Mouse (Mus musculus) left cerebral cortex, adult 2 months (tissue): ENCODE results near the gene Tmem229b. TPM values are rescaled to one million over a fixed set of nuclear protein-coding genes. Genes with fewer than 3 reads are reported as not detected.

Source experiments
- DNase-seq, 2 experiments: peaks; one replicate each; pipeline ENCODE4 v3.0.0; 2021 to 2022; ENCODE audit warnings: low spot score in 2 of 2, mixed read lengths in 1 of 2; ENCODE audit errors: extremely low spot score in 1 of 2
- H3K27ac ChIP-seq: fragments of 200-600 bp; 2 replicates; pipeline ENCODE4 v1.8.1; 2022
- H3K4me3 ChIP-seq: fragments of 200-600 bp; 2 replicates; pipeline ENCODE4 v1.8.1; 2022
- CTCF ChIP-seq: fragments of 200-600 bp; IDR thresholded peaks from 2 replicates; pipeline ENCODE4 v1.8.1; 2022; ENCODE audit warnings: antibody characterized with exemption, mild to moderate bottlenecking, moderate library complexity
- intact Hi-C: fragments of 180-260 bp; cut with DNase I; formaldehyde crosslinking; loops from one replicate; pipeline ENCODE4 v1.15.1; 2025
- long read RNA-seq, 2 experiments: library from polyadenylated mRNA; stranded (forward); transcript quantifications; one replicate each; pipeline ENCODE4 v2.0.0; 2021; ENCODE audit warnings: borderline mapping rate in 2 of 2
- total RNA-seq, 2 experiments: library from RNA; stranded (reverse); gene quantifications; 2 replicates each; pipeline ENCODE4 v1.2.3; 2021

Gene Tmem229b
- total RNA-seq, result 10 to 100 TPM; 24.7 to 33.1 TPM
- long read RNA-seq, experiment 1, transcript Tmem229b-201 (3 exons, 3,860 nt), result major isoform, 6 of 29 reads
- long read RNA-seq, experiment 1, partial matches to known transcripts, result 13 of 29 reads
- long read RNA-seq, experiment 1, other reads (novel, unspliced or antisense), result 8 of 29 reads
- long read RNA-seq, experiment 2, partial matches to known transcripts, result 0 of 13 reads
- long read RNA-seq, experiment 2, other reads (novel, unspliced or antisense), result 7 of 13 reads

DNA sequence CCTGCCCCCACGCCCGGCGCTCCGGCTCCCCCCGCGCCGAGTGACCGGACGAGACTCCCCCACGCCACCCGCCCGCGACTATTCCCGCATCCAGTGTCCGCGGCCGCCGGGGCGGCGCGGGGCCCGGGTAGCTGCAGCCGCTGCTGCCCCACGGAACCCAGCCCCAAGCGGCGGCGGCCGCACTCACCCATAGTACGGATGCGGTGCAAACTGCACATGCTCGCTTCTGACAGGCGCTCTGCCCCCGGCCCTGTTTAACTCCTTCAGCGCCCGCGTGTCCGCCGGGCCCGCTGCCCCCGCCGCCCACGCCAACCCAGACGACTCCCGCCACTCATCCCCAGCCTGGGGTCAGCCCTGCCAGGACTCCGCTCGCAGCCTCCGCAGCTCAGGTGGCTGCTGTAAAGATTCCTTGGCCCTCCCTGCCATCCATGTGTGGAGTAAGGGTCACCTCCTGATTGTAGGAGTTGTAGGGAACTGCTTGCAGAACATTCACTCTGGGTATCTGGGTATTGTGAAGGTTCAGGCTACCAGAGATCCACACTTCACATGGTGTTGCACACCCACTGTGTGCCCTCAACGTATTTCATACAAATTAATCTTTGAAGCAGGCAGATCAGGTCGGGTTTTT is at the start of gene Tmem229b:
Tmem229b (minus strand) TSS at position 502 of the 628 bp plus-strand sequence.
- Histone ChIP-seq H3K4me3 (peak within 1 kb of the TSS; percentile 96), H3K27ac (peak within 1 kb of the TSS; percentile 93)
- TF ChIP-seq CTCF, result no peak; the same call in none of the 2 replicates
- intact Hi-C loops, result loop anchor here (2.0 to 5.0 kb wide), 2 partner anchors 80 to 84 kb away; partner anchors contain the start of gene Pigh
- DNase-seq, result peak; percentile 63 to 65

DNA sequence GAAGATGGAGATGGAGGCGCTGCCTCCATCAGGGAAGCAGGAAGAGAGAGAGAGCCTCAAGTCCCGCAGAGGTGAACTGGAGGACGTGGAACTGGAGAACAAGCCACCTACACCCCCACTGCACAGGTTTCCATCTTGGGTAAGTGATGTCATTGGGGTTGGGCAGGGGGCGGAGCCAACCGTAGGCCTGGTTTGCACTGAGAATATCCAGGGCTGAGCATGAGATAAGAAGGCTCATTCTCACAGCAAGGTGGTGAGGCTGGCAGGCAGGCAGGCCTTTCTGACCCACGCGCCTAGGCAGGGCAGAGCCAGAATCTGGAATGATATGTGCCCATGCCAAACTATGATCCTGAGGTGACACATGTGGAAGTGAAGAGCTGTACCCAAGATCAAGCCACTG is 47.8 kb upstream of the Tmem229b start:
- intact Hi-C loops, result no loop called here
- H3K27ac ChIP-seq, result no peak overlapping the region
- no peak for TF ChIP-seq CTCF
- H3K4me3 ChIP-seq, result no peak overlapping the region
- DNase-seq, result no peak

DNA sequence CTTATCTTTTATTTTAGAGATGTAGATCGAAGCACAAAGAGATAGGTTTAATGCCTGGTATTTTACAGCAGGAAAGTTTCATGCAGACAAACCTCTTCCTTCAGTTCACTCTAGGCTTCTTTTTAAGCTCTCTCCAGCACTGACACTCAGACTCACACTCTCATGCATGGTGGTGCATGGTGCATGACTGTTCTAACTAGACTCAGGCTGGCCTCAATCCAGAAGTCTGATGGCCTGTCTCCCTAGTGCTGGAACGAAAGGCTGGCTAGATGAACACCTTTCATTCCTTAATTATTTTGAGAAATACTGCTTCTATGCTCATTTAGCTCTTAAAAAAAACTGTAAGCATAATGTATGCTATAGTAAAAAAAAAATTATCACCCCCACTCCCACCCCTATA is 44.6 kb upstream of the Tmem229b start:
- DNase-seq, result no peak
- TF ChIP-seq CTCF, result no peak
- Histone ChIP-seq H3K4me3 (no peak overlapping the region), H3K27ac (no peak overlapping the region)
- intact Hi-C loops, result no loop called here

DNA sequence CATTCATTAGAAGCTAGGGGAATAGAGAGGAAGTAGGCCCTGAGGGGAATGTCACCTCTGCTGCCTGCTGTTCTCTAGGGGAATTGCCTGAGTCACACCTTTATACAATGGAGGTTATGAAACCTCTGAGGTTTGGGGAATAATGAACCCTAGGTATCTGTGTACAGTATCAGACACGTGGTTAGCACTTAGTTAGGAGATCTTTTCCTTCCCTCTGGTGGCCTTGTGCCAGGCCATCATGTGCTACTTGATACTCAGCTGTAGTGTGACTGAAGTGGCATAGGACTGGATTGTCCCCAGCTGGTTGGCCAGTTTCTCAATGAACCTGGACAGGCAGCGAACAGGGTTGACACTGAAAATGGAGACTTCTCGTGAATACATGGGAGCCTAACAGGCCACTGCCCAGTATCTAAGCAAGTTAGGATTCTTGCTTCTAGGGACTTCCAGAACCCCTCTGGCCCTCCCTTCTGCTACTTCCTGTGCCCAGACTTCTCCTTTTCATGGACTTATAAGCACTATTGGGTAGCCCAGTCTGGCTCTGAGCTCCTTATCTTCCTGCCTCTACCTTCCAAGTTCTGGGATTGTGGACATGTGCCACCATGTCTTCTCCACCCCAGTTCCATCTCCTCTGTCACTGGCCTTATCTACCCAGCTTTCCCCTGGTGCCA is 43.3 kb upstream of the Tmem229b start:
- no peak overlapping the region for H3K27ac ChIP-seq
- H3K4me3 ChIP-seq, result no peak overlapping the region
- intact Hi-C loops, result no loop called here
- no peak for TF ChIP-seq CTCF
- no peak for DNase-seq

DNA sequence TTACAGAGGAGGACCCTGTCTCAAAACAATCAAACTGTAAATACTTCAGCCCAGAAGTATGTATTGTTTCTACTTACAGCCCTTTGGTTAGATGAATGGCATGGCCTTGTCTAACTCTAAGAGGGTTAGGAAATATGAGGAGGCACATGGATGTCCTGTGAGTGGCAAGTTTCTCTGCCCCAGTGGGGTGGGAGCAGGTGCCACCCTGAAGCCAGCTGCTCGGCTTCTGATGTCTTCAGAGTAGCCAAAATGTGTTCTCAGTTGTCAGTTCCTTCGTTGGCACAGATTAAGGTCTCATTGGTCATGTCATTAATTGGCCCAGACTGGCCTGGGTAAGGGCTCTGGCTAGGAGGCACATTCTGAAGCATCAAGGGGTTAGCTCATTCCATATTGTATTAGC is 42.4 kb upstream of the Tmem229b start:
- no peak for DNase-seq
- Histone ChIP-seq H3K27ac (no peak overlapping the region), H3K4me3 (no peak overlapping the region)
- TF ChIP-seq CTCF, result no peak
- intact Hi-C loops, result no loop called here

DNA sequence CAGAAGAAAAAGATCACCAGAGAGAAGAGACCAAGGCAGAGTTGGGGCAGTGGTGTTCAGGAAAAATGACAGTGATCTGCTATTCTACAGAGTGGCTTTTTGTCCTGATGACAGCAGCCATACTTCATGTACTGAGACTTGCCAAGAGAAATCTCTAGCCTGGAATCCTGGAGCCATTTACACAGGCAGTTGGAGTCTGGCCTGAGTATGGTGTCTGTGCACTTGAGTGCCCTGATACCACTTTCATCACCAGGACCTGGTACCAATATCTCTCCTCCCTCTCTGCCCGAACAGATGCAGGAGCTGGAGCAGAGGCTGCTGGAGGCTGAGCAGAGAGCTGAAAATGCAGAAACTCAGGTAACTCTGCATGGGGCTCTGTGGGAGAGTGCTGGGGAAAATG is 41.5 kb upstream of the Tmem229b start:
- TF ChIP-seq CTCF, result no peak
- intact Hi-C loops, result no loop called here
- Histone ChIP-seq H3K27ac (no peak overlapping the region), H3K4me3 (no peak overlapping the region)
- DNase-seq, result no peak

DNA sequence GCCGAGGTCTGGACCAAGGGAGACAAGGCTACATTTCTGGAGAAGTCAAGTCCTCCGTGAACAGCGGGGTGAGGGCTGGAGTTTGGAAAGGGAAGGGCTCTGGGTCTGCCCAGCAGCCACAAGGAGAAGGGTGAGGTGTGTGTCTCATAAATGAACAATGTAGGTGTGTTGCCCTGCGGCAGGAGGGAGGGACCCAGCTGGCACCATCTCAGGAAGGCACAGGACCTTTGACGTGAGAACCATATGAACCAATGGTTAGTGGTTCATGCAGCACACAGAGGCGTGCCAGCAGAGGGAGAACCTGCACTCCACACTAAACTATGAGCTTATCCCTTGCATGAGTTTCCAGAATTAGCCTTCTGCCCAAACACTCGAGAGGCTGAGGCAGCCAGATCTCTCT is 39.8 kb upstream of the Tmem229b start:
- intact Hi-C loops, result no loop called here
- DNase-seq, result no peak
- no peak for TF ChIP-seq CTCF
- Histone ChIP-seq H3K27ac (no peak overlapping the region), H3K4me3 (no peak overlapping the region)

DNA sequence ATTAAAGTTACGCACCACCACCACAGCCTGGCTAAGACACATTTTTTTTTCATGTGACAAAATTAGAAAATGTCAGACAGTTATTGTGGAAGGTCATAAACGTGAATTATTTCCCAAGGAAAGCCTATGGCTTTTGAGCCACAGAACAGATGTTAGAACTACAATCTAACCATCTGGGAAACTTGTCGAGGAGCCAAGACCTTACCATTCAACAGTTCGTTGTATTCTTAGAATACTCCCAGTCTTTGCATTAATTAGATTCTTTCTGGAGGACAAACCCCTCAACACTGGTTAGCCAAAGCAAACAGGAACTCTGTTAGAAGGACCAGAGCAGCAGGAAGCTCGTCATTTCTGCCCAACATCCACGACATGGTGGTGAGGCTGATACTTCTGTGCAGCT is 38.7 kb upstream of the Tmem229b start:
- DNase-seq, result no peak
- Histone ChIP-seq H3K4me3 (no peak overlapping the region), H3K27ac (no peak overlapping the region)
- intact Hi-C loops, result no loop called here
- no peak for TF ChIP-seq CTCF

DNA sequence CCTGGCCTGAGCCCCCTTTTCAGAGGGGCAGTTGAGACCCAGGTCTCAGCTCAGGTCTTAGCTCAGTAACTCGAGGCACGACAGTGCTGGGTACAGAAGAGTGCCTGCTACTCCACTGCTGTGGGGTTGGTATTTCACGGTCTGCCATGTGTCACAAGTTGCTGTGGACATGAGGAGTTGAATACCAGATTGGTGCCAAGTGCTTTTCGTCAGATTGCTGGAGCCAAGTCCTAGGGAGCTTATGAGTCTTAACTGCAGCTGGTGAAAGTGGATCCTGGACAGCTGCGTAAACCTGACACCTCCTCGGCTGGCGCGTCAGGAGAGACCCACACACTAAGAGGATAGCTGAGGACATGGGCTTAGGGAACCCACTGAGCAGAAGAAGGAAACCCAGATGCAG is 37.2 kb upstream of the Tmem229b start:
- no peak overlapping the region for H3K4me3 ChIP-seq
- H3K27ac ChIP-seq, result no peak overlapping the region
- intact Hi-C loops, result no loop called here
- TF ChIP-seq CTCF, result no peak
- no peak for DNase-seq

DNA sequence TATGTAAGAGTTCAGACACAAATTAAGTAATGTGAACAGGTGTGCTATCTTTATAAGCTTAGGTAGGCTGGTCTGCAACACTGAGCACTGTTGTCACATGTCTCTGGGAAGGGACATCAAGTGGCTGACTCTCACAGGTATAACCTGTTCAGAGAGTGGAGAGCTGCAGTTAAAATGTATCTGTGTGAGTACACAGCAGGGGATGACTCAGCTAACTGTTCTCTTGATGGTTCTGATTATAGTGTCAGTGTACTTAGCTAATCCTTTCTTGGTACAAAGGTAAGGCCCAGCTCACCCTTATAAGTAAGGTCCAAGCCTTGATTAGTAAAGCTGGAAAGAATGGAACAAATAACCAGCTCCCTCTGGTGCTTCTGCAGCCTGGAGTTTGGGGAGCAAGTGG is 34.0 kb upstream of the Tmem229b start:
- no peak for DNase-seq
- intact Hi-C loops, result no loop called here
- TF ChIP-seq CTCF, result no peak
- H3K27ac ChIP-seq, result no peak overlapping the region
- no peak overlapping the region for H3K4me3 ChIP-seq

DNA sequence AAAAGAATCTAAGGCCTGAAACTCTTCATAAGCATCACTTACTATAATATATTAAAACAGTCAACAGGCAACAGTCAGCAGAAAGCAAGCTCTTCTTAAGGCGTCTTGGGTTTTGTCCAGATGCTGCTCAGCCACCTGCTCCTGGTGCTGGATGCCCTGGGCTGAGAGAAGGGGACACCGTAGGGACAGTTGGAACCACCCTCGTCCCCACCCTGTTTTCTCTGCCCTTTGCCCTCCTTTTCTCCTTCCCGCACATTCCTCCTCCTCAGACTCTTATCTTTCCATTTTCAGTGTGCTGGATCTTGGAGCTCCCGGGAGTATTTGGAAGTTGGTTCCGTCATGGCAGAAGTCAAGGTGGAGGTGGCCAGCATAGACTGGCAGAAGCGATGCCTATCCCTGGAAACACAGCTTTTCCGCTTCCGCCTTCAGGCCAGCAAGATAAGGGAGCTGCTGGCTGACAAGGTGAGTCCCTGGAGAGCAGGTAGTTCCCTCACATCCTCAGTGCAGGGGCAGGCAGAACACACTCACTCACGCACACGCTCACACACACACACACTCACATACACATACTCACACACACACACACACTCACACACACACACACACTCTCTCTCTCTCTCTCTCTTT is 32.9 kb upstream of the Tmem229b start:
- intact Hi-C loops, result no loop called here
- H3K27ac ChIP-seq, result no peak overlapping the region
- TF ChIP-seq CTCF, result no peak
- no peak for DNase-seq
- H3K4me3 ChIP-seq, result no peak overlapping the region

DNA sequence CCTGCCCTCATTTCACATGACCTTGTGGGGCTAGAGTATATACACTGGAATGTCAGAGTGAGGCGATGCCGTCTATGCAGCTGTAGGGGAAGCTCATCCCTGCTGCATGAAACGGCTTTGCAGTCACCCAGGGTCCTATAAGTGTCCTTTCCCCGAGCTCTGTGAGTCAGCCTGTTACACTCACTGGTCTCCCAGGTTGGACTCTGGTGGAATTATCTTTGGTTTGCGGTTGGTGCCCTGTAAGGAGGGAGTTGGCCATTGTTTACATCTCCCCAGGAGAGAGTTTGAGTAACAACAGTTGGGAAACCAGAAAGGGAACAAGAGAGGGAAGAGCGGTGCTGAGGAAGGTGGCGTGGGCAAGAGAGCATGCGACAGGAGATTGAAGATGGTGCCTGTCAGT is 32.3 kb upstream of the Tmem229b start:
- Histone ChIP-seq H3K27ac (no peak overlapping the region), H3K4me3 (no peak overlapping the region)
- no peak for TF ChIP-seq CTCF
- DNase-seq, result no peak
- intact Hi-C loops, result no loop called here
